Mouse (Mus musculus) ES-Bruce4 (cell line): ENCODE measurements around the gene Evpl.

Experiments used
- CTCF ChIP-seq: IDR thresholded peaks from one replicate; pipeline ENCODE4 v1.8.1; 2011; ENCODE audit warnings: low read depth, low read length
- POLR2A ChIP-seq: IDR thresholded peaks from one replicate; pipeline ENCODE4 v1.8.1; 2011; ENCODE audit warnings: low read length; ENCODE audit not compliant: insufficient read depth

GRCm38 (mm10) chr11:116260259-116260658 is 22.4 kb upstream of the Evpl start:
- no peak for TF ChIP-seq CTCF
- TF ChIP-seq POLR2A: no peak
